Mouse (Mus musculus) monocyte, adult 5-6 weeks (primary cell): ENCODE measurements around the gene Vps35. TPM values are rescaled to one million over a fixed set of nuclear protein-coding genes. Genes with fewer than 3 reads are reported as not detected.

ENCODE experiments used
- ATAC-seq: fragments of 153-309, 156-312 bp; replicated peaks from 2 replicates; pipeline ENCODE4 v1.8.0; 2017; ENCODE audit warnings: mild to moderate bottlenecking; ENCODE audit not compliant: low TSS enrichment, insufficient number of reproducible peaks, severe bottlenecking, poor library complexity, low FRiP score
- total RNA-seq: library from RNA; stranded (forward); fragments of 200-1000, 200-491, 200-594 nt; gene quantifications from 3 replicates; pipeline ENCODE4 v1.2.3, GENCODE M21; 2017

Vps35 gene
- total RNA-seq = 111 to 131 TPM (median 112 TPM) in 3 replicates

DNA sequence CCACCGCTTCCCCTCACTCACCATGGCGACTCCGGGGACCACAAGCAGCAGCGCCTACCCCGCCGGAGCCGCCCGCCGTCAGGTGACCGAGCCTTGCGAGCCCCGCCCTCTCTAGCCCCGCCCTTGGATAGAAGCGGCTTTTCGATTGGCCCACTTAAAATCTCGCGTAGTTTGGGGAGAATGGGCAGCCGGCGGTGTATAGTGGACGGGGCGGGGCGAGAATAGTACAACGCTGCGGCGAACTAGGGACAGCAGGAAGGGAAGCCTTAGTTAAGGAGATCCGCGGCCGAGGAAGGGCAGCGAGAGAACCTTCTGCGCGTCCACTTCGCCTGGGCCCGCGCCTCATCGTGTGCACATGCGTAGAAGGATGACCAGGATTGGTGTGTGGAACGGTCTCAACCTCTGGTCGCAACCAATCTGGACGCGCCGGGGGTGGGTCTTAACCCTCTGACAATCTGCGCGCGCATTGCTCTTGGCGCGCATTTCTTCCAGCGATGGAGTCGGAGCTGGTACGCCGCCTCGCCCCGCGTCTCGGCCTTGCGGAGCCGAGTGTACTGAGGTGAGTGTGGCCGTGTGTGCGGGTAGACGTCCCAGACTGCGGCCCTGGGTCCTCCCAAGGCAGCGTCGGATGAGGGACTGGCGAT, at the start of gene Vps35, which contains the start of gene Orc6:
Gene Vps35, minus strand, starts transcription at position 369 of the 644 bp plus-strand sequence.
Gene Orc6, plus strand, starts transcription at position 199 of the 644 bp plus-strand sequence.
- peak; percentile 91 for ATAC-seq

DNA sequence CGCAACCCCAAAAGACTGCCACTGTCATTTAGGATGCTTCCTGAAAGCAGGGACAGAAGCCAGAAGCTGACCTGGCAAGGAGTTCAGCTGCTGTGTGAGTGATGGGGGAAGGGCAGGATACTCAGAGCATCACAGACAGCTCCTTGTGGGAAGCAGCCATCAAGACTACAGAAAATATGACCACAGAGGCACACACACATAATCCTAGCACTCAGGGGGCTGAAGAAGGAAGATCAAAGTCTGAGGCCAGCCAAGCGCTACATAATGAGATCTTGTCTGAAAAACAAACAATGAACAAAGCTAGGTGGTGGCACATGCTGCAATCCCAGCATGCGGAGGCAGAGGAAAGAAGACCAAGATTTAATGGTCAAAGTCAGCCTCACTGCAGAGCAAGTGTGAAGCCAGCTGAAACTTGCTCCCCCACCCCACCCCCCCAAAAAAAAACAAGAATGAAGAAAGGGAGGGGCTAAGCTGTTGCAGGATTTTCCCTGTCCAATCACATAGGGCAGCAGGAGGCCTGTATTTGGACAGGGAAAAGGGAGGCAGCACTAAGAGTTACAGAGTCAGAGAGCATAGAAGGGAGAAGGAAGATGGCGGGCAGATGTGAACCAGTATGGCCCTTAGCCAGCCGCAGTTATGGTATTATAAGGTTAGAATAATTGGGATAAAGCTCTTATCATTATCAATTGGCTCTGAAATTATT, 40.4 kb upstream of the Vps35 start:
- ATAC-seq = no peak

DNA sequence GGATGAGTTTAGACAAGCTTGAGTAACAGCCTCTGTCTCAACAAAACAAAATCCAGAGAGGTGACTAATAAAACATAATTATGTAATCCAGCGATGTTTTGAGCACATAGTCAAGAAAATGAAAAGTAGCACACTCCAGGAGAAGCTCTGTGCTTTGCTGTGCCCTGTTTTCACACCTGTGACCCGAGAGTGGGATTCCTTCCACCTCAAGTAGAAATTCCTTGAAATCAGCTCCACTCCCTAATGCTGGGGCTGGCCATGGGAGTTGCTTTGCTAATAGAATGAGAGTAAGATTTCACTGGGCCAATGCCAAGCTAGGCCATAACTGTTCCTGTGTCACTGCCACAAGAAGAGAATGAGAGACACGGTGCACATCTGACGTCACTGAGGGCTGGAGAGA, 38.1 kb upstream of the Vps35 start:
- no peak for ATAC-seq

DNA sequence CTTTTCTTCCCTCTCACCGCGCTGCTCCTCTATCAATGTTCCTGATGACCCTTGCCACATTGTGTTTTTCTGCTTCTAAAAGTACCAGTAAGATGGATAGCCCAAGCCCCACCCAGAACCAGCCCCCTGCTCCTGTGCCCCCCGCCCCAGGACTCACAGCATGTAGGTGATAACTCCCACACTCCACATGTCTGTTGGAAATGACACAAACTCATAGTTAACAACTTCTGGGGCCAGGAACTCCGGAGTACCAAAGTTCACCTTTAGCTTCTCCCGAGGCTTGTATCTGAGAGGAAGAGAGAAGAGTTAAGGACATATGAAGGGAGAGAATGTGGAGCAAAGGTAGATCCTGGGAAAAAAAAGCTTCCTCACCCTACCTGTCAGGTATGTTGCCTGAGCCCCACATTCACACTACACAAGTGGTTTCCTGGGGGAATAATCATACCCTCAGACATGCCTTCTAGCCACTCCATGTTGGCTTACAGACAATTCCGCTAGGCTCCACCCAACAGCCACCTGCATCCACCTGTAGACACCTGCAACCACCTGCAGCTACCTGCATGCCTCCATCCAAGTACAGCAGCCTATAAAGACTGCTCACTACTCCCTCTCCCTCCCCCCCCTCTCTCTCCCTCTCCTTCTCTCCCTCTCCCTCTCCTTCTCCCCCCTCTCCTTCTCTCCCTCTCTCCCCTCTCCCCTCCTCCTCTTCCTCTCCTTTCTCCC, 36.8 kb upstream of the Vps35 start:
- ATAC-seq = no peak

DNA sequence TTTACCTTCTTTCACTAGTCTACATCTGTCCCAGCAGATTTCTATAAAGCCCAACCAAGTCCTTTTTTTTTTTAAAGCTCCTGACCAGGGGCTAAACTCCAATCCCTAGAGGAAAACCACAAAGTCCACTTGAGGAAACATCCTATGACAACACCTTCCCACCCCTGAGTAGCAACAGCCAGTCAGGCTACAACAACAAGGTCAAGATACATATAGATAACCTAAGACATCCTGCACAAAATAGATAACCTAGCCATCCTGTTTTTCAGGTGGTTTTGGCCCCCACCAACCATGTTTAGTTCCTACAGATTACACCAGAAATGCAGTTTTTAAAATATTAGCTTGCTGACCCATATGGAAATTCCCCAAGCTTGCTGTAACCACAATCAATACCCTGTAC, 35.5 kb upstream of the Vps35 start:
- ATAC-seq = no peak

DNA sequence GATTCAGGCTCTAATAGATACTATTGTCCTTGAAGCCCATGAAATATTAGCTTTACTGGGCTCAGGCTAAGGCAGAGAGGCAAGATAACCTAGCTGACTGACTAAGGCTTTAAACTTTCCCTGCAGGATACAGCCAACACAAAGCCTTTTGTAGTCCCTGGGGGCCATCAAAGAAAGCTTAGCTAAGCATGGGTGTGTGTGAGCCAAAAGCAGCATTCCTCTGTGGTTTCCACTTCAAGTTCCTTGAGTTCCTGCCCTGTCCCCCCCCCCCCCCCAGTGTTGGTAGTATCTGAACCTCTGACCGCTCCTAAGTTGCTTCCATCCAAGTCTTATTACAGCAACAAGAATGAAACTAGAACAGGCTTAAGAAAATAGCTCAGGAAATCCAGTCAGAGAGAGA, 29.9 kb upstream of the Vps35 start:
- no peak for ATAC-seq

DNA sequence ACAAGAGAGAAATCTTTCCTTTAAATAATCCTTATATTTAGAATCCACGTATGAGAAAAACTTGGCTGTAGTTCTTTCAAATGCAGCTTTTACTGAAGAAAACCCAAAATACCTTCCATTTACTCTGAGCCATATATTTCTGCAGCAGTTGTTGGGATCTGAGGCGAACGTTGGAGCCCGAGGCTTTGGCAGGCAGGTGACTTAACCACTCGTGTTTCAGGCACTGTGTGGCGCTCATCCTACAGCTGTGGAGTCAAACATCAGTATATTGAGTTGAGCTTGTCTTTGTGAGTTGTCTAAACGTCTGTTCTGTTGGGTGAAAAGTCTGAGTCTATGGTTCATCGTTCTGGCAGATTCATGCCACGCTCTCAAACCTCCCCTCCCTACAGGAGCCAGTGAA, 27.4 kb upstream of the Vps35 start:
- no peak for ATAC-seq

DNA sequence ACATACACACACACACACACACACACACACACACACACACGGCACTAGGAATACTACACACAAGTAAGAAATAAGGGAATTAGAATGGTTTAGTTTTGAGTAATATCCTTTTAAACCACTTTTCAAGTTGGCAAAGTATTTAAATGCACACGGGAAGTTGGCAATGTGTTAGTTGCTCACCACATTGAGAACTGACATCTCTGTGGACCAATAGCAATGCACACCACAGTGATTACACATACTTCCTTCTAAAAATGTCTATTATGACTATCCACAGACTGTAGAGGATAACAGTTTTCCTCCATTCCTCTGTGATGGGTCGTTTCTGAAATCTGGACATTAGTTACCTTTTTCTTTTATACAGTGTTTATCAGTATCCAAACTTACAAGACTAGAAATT, 23.5 kb upstream of the Vps35 start:
- ATAC-seq = no peak

DNA sequence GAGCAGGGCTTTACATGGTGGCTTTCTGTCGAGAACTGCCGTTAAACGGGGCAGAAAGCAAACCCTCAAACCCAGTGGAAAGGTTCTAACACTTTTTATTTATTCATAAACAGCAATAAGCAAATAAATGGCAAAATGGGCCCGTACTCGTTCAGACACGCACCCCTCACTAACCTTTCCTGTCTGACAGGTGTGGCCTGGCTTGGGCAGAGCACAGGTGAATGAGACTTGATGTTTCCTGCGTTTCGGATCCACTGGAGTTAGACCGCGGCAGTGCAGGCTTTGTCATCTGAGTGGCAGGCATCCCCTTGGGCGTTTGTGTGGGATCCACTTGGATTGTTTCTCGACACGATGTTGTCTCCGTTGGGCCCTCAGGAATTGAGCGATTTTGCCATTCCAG, 22.4 kb upstream of the Vps35 start:
- no peak for ATAC-seq

DNA sequence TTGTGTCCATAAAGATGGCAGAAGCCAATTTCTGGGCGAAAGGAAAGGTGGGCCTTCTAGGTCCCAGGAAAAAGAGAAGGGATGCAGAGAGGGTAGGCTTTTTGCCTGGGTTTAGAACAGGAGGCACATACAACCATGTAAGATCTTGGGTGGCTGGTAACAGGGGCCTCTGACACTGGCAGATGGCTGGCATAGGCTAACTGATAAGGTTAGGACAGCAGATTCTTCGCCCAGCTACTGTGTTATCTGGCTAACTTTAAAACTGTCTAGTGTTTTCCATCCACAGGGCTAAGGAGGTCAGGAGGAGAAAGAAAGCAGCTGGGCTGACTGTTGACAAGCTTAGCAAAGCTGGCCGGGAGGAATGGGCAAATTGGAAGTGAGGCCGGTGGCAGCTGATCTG, 18.9 kb upstream of the Vps35 start:
- ATAC-seq = no peak

DNA sequence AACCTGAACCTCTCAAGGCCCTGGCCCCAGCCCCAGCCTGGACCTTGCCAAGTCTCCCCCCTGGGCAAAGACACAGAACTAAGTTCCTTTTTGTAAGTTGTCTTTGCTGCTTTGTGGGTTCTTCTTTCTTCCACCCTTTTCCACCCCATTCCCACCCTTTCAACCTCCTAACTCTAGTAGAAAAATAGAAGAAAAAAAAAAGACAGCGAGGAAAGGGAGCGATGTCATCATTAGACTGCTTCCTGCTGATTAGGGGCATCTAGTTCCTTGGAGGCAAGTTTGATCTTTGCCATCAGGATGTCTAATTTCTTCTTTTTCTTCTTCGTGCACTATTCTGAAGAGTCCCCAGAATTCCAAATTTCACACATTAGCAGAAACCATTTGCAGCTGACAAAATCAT, 13.4 kb upstream of the Vps35 start:
- ATAC-seq = no peak

DNA sequence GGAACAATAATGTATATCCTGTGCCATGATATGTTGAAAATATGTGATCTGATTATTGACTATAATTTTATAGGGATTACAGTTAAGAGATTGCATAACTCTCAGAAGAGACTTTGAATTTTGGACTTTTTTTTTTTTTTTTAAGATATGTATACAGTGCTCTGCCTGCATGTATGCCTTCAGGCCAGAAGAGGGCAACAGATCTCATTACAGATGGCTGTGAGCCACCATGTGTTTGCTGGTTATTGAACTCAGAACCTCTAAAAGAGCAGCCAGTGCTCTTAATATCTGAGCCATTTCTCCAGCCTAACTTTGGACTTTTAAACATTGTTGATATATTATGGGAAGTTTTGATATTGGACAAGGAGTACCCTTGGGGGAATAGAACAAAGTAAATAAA, 12.1 kb upstream of the Vps35 start:
- no peak for ATAC-seq

DNA sequence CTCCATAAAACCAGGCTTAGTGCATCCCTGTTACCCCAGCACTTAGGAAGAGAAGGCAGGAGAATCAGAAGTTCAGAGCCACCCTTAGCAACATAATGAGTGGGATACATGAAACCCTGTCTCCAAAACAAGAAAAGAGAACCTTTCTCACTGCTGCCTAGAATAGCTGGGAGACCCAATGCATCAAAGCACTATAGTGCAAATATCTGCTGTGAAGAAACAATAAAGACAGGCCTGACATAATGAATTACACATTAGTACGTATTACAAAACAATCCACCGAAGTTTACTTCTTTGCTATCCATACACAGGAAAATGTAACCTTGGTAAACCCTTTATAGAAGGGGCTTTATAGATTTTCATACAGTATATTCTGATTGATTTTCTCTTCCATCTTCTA, 9.0 kb upstream of the Vps35 start:
- ATAC-seq = no peak

DNA sequence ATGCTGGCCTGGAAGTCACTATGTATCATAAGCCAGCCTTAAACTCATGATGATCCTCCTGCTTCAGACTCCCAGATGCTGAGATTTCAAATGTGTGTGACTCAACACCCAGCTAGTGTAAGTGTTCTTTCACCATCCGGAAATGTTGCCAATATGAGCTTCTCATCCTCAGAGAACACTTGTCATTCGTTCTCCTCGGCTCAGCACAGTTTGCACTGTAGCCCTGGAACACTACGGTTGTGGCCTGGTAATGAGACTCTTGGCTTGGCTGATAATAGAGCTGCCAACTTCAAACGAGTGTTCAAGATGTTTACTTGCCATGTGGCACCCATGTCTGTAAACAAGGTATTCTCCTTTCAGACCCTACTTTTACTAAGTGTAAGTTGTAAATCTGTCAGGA, 3.9 kb upstream of the Vps35 start:
- no peak for ATAC-seq

DNA sequence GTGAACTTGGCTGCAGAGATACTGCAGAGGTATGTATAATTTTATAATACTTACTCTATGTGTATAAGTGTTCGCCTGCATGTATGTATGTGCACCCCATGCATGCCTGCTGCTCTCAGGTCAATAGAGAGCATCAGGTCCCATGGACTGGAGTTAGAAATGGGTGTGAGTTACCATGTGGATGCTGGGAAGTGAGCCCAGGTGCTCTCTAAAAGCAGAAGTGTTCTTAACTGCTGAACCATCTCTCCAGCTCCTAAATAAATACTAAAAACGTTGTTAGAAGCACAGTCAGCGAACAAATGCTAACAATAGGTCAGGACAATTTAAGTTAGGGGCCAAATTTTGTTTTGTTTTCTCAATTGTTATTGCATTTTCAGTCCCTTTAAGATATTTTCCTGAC, 3.3 kb upstream of the Vps35 start:
- ATAC-seq = no peak

DNA sequence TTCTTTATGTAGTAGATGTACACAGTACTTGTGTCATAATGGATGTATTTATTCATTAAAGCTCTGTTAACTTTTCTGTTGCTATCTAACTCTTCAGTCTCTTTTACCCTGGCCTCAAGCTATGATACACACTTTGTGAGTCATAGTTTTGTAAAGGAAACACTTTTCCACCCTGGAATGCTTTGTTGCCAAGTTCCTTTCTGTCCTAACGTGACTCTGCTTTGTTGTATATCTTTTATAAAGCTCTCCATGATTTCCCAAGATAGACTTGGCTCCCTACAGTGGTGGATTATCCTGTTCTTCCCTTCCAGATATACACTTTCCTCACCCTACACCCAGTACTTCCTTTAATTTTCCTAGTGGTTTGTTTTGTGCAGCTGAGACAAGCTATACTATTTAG, 2.3 kb upstream of the Vps35 start:
- ATAC-seq = no peak

DNA sequence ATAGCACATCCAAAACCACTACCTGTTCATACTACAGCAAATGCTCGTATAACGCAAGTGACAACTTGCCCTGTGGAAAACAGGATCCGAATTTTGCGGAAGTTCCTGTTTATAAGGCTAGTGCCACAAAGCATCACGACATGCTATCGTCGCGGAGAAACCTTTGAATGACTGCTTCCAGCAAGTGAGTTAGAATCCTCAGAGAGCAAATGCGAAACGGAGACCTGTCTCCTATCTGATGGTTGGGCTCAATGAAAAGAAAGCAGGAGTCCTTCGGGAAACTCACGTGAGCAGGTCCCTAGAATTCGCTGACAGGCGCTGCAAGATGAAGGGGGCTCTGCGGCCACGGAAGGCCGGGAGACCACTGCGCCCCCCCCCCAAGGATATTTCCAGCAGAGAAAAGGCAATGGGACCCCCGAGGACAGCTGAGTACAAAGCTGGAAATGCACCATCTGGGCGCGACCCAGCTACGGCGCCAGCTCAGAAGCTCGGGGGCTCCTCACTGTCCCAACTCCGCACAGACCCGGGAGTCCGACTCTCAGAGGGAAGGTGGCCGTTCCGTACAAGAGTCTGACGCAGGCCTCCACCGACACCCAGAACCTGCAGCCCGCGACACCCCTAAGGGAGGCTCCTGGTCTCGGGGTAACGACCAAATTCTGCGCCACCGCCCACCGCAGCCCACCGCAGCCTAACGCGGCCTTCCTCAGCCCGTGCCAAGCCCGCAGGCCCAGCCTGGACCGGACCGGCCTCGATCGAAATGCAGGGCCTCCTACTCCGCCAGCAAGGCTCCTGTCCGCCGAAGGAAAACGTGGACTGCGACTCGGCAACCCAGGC, 785 bp downstream of the Vps35 start:
- ATAC-seq = peak; percentile 37

DNA sequence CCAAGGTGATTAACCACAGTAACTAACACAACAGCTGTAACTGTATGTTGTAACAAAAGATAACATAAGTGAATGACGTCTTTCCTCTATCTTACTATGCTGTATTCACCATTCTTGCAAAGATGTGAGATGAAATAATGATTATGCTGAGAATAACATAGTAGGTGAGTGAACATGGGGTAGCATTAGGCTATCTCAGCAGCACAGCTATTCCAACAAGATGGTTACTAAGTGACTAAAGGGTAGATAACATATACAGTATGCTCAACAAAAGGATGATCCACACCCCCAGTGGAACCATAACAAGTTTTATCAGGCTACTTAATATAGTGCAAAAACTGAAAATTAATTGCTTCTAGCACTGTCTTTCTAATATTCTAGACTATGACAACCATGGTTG, 12.8 kb downstream of the Vps35 start:
- no peak for ATAC-seq

DNA sequence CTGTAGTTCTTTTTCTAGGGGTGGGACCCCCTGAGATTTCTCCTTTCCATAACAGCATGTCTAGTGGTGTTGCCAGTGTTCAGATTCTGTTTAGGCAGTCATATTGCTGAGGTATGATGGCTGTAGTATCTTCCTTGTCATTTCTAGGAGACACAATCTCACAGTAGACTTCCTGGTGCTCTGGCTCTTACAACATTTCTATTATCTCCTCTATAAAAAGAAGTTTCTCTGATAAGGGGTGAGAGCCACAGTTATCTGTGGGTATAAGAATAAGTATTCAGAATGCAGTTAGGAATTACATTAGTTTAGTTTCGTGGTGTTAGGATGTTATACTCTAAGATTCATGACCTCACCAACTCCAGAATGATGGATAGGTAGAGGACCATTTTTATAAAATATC, 72.3 kb downstream of the Vps35 start:
- no peak for ATAC-seq
